Mouse (Mus musculus) ES-Bruce4 (cell line): ENCODE data around the gene Slc25a40.

Experiments used
- CTCF ChIP-seq: IDR thresholded peaks from one replicate; pipeline ENCODE4 v1.8.1; 2011; ENCODE audit warnings: low read depth, low read length
- EP300 ChIP-seq: IDR thresholded peaks from 2 replicates; pipeline ENCODE4 v1.6.1; 2011; ENCODE audit warnings: low read depth, low read length; ENCODE audit not compliant: insufficient read depth
- POLR2A ChIP-seq: IDR thresholded peaks from one replicate; pipeline ENCODE4 v1.8.1; 2011; ENCODE audit warnings: low read length; ENCODE audit not compliant: insufficient read depth

DNA sequence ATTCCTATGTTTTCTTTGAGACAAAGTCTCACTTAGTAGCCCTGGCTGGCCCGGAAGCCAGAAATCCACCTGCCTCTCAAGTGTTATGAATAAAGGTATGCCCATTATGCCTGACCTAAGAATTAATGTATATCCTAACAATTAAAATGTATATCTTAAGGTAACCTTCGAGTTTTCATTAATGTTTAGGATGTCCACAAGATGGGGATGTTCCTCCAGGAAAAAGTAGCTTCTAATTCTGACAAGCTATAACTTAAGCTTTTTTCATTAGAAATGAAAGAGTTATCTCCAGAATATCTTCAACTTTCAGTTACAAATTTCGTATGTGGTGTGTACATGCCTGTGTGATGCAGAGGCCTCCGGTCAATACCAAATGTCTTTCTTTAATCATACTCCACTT lies 13.9 kb upstream of the Slc25a40 start:
- TF ChIP-seq CTCF (no peak), POLR2A (no peak), EP300 (no peak)
